Mouse (Mus musculus) bone marrow, adult 2 months (tissue): ENCODE measurements around the gene Tnfsfm13.
A peak's percentile ranks its signal among the peaks of the same experiment; 100 is the strongest.

Experiments
- CTCF ChIP-seq: fragments of 200-500 bp; IDR thresholded peaks from 2 replicates; pipeline ENCODE4 v1.5.1; 2011; ENCODE audit warnings: low read length, control low read depth; ENCODE audit not compliant: control insufficient read depth, insufficient read depth
- POLR2A ChIP-seq: fragments of 200-500 bp; IDR thresholded peaks from 2 replicates; pipeline ENCODE4 v1.6.1; 2011; ENCODE audit warnings: low read depth, mild to moderate bottlenecking, control low read depth, low read length, borderline replicate concordance; ENCODE audit not compliant: control insufficient read depth

DNA sequence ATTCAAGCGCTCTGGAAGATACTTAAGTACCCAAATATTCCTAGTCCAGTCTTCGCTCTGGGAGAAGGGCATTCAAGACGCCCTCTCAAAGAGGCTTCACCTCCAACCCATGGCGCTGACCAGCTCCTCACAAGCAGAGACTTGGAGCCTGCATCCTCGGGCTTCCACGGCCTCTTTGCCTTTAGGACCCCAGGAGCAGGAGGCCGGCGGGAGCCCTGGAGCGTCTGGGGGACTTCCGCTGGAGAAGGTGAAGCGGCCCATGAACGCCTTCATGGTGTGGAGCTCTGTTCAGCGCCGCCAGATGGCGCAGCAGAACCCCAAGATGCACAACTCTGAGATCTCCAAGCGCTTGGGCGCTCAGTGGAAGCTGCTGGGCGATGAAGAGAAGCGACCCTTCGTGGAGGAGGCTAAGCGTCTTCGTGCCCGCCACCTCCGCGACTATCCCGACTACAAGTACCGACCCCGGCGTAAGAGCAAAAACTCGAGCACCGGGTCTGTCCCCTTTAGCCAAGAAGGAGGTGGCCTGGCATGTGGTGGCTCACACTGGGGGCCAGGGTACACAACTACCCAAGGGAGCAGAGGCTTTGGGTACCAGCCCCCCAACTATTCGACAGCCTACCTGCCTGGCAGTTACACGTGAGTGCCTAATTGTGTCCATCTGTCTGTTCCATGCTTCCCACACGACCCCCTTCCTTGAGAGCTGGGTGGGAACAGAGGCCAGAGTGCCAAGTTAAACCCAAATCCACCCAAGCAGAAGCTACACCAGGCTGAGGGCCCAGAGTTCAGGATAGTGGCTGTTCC lies 40.4 kb downstream of the Tnfsfm13 start, which contains the start of gene Sox15:
- TF ChIP-seq CTCF = peak; percentile 71
- TF ChIP-seq POLR2A = no peak
